Mouse (Mus musculus) right cerebral cortex, postnatal 10 days (tissue): ENCODE results near the gene Zfp651.

Experiments
- DNase-seq, 2 experiments: peaks; one replicate each; pipeline ENCODE4 v3.0.0; 2021; ENCODE audit warnings: low spot score in 2 of 2

Gene Zfp651

GRCm38 (mm10) chr9:121810081-121810821, 51.1 kb downstream of the Zfp651 start:
- DNase-seq = peak; percentile 77 to 85

GRCm38 (mm10) chr9:121815183-121815582, 56.1 kb downstream of the Zfp651 start:
- no peak for DNase-seq

GRCm38 (mm10) chr9:121819073-121819770, 60.1 kb downstream of the Zfp651 start:
- no peak for DNase-seq

DNA sequence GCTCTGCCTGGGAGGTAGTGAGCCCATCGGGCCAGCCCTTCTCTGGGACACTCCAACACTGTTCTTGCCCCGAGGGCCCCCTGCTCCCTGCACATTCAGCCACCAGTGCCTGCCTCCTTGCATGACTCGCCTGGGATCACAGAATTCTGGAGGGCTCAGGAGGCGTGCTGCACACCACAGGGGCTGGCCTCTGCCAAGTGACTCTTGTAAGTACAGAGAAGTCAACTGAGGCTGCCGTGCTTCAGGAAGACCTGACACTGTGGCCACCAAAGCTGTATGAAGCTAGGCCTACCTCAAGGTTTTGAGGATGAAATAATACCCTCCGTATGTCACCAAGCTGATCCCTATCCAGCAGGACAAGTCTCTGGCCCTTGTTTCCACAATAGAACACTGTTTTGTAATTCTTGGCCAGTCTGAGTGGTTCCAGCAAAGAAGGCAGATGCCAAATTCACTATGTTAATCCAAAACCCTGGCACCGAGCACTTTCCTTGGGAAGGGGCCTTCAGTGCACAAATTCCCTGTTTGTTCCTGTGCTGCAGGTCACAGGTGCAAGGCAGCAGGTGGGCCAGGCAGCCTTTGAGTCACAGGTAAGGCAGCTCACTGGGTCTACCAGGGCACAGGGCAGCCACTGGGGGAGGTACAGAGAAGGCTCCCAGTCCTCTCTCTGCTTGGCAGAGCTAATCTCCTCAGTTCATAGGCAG, 60.8 kb downstream of the Zfp651 start:
- DNase-seq = no peak

- DNase-seq = no peak
Observed at GRCm38 (mm10) chr9:121820765-121821164, 61.6 kb downstream of the Zfp651 start.
